Mouse (Mus musculus): ENCODE measurements around the gene Utp11.

GRCm38 (mm10) chr4:124664185-124664584, 29.2 kb downstream of the Utp11 start:
- TF ChIP-seq FOSL1 (IDR thresholded peaks at IDR 0.05; ENCODE audit: insufficient read depth, low read length, poor library complexity, severe bottlenecking) (no peak), CTCF (IDR thresholded peaks at IDR 0.05; ENCODE audit: control insufficient read depth, insufficient read depth, insufficient read length) (no peak)

Data from C2C12 (cell line).